Mouse (Mus musculus) CH12.LX (cell line): ENCODE measurements around the gene Tmem63c.

Source experiments
- BHLHE40 ChIP-seq: IDR thresholded peaks from 2 replicates; pipeline ENCODE4 v1.6.1; 2011; ENCODE audit warnings: mild to moderate bottlenecking, low read depth, low read length, improper control_type of control experiment
- CHD1 ChIP-seq: IDR thresholded peaks from 2 replicates; pipeline ENCODE4 v1.6.1; 2012; ENCODE audit warnings: low read depth, low read length, improper control_type of control experiment, inconsistent platforms
- CTCF ChIP-seq, 2 experiments: IDR thresholded peaks in 1 of 2; conservative IDR thresholded peaks in 1 of 2; 2 replicates each; pipeline ENCODE4 v1.5.1; 2011 to 2012; ENCODE audit warnings: low read depth in 2 of 2, low read length in 2 of 2, improper control_type of control experiment in 1 of 2, inconsistent platforms in 1 of 2, mild to moderate bottlenecking in 1 of 2, moderate library complexity in 1 of 2
- E2F4 ChIP-seq: IDR thresholded peaks from 2 replicates; pipeline ENCODE4 v1.6.1; 2011; ENCODE audit warnings: low read depth, low read length, improper control_type of control experiment; ENCODE audit not compliant: insufficient replicate concordance
- EP300 ChIP-seq: IDR thresholded peaks from 2 replicates; pipeline ENCODE4 v1.6.1; 2011; ENCODE audit warnings: low read length, improper control_type of control experiment
- HCFC1 ChIP-seq: IDR thresholded peaks from 2 replicates; pipeline ENCODE4 v1.6.1; 2012; ENCODE audit warnings: low read depth, mild to moderate bottlenecking, inconsistent platforms, low read length, improper control_type of control experiment
- JUND ChIP-seq: conservative IDR thresholded peaks from 2 replicates; pipeline ENCODE4 v1.6.1; 2011; ENCODE audit warnings: low read depth, low read length, improper control_type of control experiment
- MAFK ChIP-seq: IDR thresholded peaks from 2 replicates; pipeline ENCODE4 v1.6.1; 2011; ENCODE audit warnings: low read length, improper control_type of control experiment; ENCODE audit not compliant: insufficient replicate concordance
- MEF2A ChIP-seq: IDR thresholded peaks from 2 replicates; pipeline ENCODE4 v1.6.1; 2014; ENCODE audit warnings: low read depth, mild to moderate bottlenecking, inconsistent platforms, low read length, improper control_type of control experiment, borderline replicate concordance
- POLR2A ChIP-seq: IDR thresholded peaks from 2 replicates; pipeline ENCODE4 v1.6.1; 2011; ENCODE audit warnings: low read depth, mild to moderate bottlenecking, improper control_type of control experiment, low read length
- SMC3 ChIP-seq: IDR thresholded peaks from 2 replicates; pipeline ENCODE4 v1.6.1; 2011; ENCODE audit warnings: low read depth, low read length, improper control_type of control experiment
- UBTF ChIP-seq: IDR thresholded peaks from 2 replicates; pipeline ENCODE4 v1.6.1; 2012; ENCODE audit warnings: low read depth, mild to moderate bottlenecking, inconsistent platforms, low read length, improper control_type of control experiment, moderate library complexity
- ZMIZ1 ChIP-seq: IDR thresholded peaks from 2 replicates; pipeline ENCODE4 v1.6.1; 2012; ENCODE audit warnings: low read depth, mild to moderate bottlenecking, inconsistent platforms, low read length, improper control_type of control experiment
- ZNF384 ChIP-seq: IDR thresholded peaks from 2 replicates; pipeline ENCODE4 v1.6.1; 2012; ENCODE audit warnings: low read depth, low read length, improper control_type of control experiment, inconsistent platforms

- no peak for TF ChIP-seq UBTF
- no peak for TF ChIP-seq CTCF (conservative IDR thresholded peaks at IDR 0.05 in 1 of 2, IDR thresholded peaks at IDR 0.05 in 1 of 2; ENCODE audit: low read depth in 2 of 2, low read length in 2 of 2)
- TF ChIP-seq POLR2A: no peak
- no peak for TF ChIP-seq HCFC1
- no peak for TF ChIP-seq MAFK
- no peak for TF ChIP-seq EP300
- no peak for TF ChIP-seq ZNF384
- TF ChIP-seq CHD1: no peak
- no peak for TF ChIP-seq ZMIZ1
- no peak for TF ChIP-seq JUND
- no peak for TF ChIP-seq SMC3
- no peak for TF ChIP-seq E2F4
- TF ChIP-seq BHLHE40: no peak
- no peak for TF ChIP-seq MEF2A
Observed at GRCm38 (mm10) chr12:87029251-87029976, 8.3 kb downstream of the Tmem63c start.
